Mouse (Mus musculus) WW6 (cell line): ENCODE data around the gene S100pbp.

Source experiments
- DNase-seq: peaks from one replicate; pipeline ENCODE4 v3.0.0-alpha.2; 2013; ENCODE audit warnings: low read depth, low spot score

Gene S100pbp

DNA sequence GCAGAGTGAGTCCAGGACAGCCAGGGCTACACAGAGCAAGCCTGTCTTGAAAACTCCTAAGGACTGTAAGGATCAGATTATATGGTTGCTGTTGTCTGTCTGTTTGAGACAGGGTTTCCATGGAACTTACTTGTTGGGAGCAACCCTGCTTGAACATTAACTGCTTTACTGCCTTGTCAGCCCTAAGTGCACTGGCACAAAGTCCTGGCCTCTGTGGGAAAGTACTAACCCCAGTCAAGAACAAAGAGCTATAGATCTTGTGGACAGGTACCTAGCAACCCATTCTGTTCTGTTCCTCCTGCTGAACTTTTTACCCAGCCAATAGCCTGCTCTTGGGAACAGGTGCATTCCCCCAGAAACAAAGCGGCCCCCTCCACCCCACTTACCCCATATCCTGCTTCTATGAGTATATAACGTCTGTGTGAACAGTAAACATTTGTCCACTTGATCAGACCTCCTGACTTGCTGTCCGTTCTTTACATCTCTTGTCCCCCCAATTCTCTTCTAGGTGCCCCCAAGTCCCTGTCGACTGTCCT, 38.2 kb downstream of the S100pbp start:
- DNase-seq = no peak

DNA sequence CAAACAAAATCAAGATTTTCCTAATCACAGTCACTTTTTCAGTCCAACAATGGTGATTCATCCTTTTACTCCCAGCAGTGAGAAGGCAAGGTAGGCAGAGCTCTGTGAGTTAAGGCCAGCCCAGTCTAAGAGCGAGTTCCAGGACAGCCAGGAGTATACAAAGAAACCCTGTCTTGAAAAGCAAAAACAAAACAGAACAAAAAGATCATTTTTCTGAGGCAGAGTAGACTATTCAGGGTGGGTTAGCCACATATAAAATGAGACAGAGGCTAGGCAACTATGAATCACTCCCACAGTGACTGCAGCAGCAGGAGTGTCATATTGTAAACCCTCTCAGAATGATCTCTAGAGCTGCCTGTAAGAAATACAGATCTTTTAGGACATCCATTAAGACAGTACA, 40.2 kb downstream of the S100pbp start:
- DNase-seq = no peak

DNA sequence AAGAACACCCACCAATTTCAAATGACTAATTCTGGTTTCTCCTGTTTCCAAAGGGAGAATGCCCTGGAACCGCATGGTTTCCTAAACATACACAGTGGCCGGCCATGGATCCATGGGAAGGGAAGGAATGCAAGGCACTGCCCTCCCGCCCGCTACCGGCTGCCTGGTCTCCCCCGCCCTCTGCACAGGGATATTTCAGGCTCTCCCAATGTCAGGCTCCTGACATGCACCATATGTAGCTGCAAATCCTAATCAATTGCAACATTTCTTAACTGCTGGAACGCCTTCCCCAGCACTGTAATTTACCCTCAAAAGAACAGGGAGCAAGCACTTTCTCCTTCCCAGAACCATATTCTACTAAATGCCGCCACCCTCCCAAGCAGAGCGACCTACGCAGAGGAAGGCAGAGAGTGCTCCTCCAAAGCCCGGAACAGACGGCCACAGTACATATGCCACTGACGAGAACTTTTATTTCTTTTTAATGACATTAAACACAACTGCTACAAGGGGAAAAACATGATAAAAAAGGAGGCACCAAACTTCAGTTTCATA, 41.9 kb downstream of the S100pbp start:
- DNase-seq = no peak

DNA sequence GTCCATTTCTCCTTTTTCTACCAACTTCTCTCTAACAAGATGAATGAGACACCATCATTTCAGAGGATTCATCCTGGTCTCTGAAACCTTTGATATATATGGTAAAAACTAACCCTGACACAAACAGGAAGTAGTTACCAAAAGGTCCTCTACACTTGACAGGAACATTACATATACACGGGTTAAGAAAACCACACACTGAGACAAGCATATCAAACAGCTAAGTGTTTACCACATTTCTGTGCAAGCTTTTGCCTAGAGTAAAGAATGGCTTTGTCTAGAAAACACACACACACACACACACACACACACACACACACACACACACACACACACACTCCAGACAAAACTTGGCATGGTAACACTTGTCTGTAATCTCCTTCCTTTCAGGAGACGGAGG, 43.1 kb downstream of the S100pbp start:
- no peak for DNase-seq

DNA sequence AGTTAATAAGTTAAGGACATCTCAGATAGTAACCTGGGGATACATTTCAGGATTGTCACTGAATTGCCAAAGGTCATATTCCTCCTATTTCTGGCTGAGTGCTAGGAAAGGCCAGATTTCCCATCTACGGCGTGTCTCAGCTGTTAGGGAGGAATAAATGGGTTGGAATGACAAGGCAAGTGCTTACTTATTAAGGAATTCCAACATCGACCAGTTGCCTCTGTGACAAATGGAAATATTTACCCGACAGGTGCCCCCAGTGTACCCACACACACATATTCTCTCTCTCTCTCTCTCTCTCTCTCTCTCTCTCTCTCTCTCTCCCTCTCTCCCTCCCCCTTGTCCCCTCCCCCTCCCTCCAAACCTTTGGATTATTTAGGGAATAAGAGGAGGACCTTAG, 43.6 kb downstream of the S100pbp start:
- no peak for DNase-seq

DNA sequence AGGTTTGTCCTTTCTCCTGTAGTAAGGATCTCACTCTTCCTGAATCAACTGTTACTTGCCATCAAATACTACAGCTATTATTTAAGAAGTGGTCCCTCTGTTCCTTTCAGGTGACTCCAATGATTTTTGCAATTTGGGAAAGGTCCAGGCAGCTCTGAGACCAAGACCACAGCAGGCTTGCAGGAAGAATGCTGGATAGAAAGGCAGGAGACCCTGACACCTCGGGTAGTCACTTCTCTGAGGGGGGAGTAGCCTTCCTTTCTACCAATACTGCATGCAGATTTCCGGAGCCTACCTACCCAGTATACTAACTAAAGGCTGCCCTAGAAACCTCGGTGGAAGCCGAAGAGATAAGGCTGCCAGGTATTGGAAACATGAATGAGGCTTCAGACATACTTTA, 44.1 kb downstream of the S100pbp start:
- DNase-seq = no peak

- DNase-seq = no peak
Measured at GRCm38 (mm10) chr4:129144401-129145367, 44.8 kb downstream of the S100pbp start.

- DNase-seq = no peak
Measured at GRCm38 (mm10) chr4:129143509-129143908, 46.0 kb downstream of the S100pbp start.

- no peak for DNase-seq
Measured at GRCm38 (mm10) chr4:129142439-129143045, 47.0 kb downstream of the S100pbp start.

DNA sequence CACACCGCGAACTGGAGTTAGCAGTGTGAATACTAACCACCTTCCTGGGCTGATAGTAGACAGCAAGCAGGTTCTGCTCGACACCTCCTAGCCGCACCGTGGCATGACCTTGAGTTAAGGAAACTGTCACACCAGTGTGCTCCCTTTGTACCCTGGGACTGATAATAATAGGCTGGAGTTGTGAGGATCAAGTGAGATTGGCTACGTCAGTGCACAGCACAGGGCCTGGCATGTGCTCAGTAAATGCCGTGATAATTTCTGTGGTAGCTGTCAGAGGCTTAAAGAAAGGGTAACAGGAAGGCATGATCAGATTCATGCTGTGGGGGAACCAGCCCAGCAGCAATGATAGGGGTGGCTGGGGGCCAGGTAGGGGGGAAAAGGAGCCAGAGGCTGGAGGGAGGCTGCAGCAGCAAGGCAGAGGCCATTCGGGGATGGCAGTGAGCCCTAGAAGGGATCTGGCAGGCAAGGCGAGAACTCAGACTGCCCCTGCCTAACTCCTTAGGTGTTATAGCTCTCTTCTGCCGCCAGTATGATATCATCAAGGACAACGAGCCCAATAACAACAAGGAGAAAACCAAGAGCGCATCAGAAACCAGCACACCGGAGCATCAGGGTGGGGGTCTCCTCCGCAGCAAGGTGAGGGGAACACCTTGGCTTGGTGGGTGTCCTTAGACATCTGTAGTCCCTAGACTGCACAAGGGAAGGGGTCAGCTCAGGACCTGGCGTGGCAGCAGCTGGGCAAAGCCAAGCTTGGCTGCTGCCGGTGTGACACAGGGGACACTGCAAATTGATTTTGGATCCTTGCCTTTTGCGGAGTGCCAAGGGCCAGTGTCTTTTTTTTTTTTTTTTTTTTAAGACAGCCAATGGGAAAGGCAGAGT, 47.7 kb downstream of the S100pbp start:
- DNase-seq = no peak

- no peak for DNase-seq
Measured at GRCm38 (mm10) chr4:129140808-129141207, 48.7 kb downstream of the S100pbp start.

DNA sequence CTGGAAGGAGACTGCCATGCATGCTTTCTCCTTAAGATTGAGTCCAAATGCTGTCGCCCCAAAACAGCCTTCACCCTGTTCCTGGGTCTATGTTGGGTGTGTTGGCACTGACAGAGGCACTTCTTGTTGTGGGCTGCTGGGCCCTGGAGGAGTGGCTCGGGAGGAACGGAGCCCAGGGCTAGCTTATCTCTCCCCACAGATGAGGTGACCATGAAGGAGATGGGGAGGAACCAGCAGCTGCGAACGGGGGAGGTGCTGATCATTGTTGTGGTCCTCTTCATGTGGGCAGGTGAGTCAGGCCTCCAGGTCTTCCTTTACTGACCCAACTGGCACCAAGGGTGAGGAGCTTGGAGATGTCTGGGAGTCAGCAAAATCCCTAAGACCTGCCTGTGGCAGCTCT, 49.9 kb downstream of the S100pbp start:
- no peak for DNase-seq

- no peak for DNase-seq
Measured at GRCm38 (mm10) chr4:129137392-129138321, 51.9 kb downstream of the S100pbp start.

- no peak for DNase-seq
Measured at GRCm38 (mm10) chr4:129136579-129137391, 52.7 kb downstream of the S100pbp start, which contains the start of gene Fndc5. TSS of gene Fndc5 (plus strand) at chr4:129136999.

- DNase-seq = no peak
Measured at GRCm38 (mm10) chr4:129136189-129136578, 53.3 kb downstream of the S100pbp start.

DNA sequence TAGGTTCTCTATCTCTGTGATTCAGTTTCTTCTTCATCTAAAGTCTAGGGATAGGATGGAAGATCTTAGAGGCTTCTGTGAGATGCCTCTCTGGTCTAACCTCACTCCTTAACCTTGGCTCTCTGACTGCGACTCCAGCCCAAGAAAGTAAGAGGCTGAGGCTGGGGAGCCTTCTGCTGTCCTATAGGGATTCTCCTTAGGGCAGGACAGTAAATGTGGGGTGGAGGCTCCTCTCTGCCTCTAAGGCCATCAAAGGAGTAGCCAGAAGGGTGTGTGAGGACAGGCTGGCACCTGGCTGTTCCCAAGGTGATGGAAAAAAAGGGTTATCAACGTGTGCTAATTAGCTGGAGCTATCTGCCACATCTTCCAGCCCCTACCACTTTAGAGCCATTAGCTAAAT, 53.9 kb downstream of the S100pbp start:
- DNase-seq = no peak

DNA sequence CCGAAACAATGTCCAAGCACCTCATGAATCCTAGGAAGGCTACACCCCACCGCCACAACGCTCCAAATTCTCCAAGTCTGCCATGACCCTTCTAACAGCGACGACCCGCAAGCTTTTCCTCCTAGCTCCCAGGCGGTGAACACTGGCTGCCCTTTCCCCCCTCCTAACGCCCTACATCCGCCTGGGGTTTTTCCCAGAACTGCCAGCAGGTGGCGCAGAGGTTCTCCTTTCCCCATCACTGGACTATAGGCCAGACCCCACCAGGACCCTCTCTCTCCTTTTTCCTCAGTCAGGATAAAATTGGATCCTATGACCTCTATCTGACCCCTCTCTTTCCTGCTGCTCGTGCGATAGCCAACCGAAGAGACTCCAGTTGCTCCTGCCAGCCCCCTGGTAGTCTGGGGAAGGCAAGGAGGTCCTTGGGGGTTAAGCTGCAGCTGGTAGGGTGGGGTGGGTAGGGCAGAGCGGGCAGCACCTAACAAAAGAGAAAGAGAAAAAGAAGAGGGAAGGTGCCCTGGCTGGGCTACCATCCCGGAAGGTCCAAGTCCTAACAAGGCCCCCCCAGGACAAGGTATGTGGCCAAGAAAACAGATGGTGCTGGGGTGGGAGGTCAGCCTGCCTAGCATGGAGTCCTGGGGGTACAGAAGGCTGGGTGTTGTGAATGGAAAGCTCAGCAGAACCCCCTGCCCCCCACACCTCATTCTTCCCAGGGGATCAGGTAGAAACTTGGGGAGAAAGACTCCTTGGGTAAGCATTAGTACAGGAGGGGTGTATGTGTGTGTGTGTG, 54.5 kb downstream of the S100pbp start:
- peak; percentile 56 for DNase-seq

DNA sequence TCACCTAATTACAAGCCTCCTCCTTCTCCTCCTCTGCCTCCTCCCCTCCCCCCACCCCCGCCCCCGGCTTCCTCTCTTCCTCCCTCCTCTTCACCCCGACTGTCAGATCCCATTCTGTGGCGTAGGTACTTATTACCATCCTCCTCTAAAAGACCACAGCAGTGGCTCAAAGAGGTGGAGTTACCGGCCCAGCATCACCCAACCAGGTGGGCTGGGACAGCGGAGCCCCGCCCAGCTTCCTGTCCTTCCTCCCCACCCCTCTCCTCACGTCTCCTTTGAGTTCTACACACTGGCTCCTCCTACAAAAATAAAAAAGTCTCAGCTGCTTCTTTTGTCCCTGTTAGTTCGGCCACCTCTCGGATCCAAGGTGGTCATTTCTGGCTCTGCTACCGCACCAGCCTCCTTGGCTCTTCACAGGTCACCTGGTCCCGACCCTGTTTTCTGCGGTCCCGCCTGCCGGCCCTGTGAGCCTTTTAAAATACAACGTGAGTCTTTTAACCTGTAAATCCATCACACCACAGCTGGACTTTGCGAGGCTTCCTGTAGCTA, 58.7 kb downstream of the S100pbp start:
- peak; percentile 65 for DNase-seq
